Mouse (Mus musculus) CH12F3 (cell line): ENCODE results near the gene Frmpd4.

Experiments used
- in situ Hi-C: fragments of 300-500 bp; cut with MboI; formaldehyde crosslinking; loops from 2 replicates; pipeline ENCODE4 v1.14.3; 2020; ENCODE audit warnings: low sequenced_read_pairs

The Frmpd4 gene

GRCm38 (mm10) chrX:168141051-168141450 lies 436.0 kb downstream of the Frmpd4 start:
- in situ Hi-C loops, result no loop called here

- in situ Hi-C loops, result no loop called here
Measured at GRCm38 (mm10) chrX:168124043-168124442, 453.0 kb downstream of the Frmpd4 start.

GRCm38 (mm10) chrX:168123589-168123965 lies 453.5 kb downstream of the Frmpd4 start:
- in situ Hi-C loops, result no loop called here

- in situ Hi-C loops, result no loop called here
Measured at GRCm38 (mm10) chrX:168122806-168123588, 454.0 kb downstream of the Frmpd4 start.

DNA sequence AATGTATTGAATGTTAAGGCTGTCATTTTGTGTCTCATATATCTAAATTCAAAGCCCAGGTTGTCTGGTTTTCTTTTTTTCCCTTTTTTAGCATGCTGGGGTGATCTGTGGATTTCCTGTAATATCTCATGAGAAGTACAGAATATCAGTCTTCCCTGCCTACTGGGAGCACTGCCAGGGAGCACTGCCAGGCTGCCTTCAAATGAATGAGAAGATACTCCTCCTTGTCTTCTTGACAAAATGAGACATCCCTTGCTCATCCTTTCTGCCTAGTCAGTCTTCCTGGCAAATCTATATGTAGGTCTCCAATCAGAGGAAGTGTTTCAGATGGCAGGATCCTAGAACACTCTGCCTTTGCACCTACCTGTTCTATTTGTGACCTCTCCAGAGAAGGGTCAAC lies 535.4 kb downstream of the Frmpd4 start:
- in situ Hi-C loops, result no loop called here

DNA sequence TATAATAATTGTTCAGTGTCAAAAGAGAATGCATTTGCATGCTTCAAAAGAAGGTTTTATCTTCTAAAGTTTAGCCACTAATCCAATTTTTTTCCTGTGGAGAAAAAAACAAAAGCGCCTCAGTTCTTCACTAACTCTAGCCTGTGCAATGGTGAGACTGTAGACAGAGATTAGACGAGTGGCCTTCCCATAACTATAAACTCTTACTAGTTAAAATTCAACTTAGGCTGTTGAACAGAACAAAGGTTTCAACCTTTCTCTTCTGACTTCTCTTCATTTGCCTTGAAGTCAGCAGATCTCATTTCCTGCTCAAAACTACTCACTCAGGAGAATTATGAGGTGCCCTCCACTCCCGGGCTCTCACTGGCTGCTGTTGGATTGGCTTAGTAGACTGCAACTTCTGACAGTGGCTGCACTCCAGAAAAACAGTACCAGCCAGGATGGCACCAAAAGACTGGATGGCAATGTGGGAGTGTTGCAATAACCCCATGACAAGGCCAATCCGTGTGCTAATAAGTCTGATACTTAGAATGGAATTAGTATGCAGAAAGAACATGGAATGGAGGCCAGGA lies 556.4 kb downstream of the Frmpd4 start:
- in situ Hi-C loops, result no loop called here

DNA sequence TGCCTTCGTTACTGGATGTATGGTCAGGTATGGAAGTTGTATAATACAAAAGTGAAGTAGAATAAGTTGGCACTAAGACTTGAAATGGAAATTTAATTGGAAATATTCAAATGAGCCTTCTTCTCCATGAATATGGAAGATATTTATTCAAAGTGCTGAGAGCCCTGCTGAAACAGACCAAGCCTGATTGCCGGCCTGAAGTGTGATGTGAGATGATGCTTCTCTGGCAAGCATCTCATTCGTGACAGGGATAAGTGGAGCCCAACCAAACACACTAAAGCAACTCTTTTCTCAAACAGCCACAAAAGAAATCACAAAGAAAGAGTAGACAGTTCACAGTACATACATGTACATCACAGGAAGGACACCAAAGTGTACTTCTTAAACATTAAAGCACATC lies 559.2 kb downstream of the Frmpd4 start:
- in situ Hi-C loops, result no loop called here

- in situ Hi-C loops, result no loop called here
Measured at GRCm38 (mm10) chrX:167984835-167985234, 592.2 kb downstream of the Frmpd4 start.

DNA sequence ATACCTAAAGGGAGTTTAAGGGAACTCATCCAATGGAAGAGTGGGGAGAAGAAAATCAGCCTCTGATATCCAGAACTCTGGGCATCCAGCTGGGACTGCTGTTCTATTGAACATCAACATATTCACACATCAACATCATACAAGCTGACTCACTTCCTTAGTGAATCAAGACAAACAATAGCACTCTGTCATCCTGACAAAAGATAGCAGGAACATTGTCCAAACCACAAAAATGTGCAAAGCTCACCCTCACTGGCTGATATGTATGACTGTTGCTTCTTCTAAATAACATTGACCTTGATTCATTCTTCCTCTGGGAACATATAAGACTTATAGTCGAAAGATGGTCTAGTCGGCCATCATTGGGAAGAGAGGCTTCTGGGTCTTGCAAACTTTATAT lies 625.8 kb downstream of the Frmpd4 start:
- in situ Hi-C loops, result no loop called here

GRCm38 (mm10) chrX:167909483-167909882 lies 667.5 kb downstream of the Frmpd4 start:
- in situ Hi-C loops, result no loop called here

DNA sequence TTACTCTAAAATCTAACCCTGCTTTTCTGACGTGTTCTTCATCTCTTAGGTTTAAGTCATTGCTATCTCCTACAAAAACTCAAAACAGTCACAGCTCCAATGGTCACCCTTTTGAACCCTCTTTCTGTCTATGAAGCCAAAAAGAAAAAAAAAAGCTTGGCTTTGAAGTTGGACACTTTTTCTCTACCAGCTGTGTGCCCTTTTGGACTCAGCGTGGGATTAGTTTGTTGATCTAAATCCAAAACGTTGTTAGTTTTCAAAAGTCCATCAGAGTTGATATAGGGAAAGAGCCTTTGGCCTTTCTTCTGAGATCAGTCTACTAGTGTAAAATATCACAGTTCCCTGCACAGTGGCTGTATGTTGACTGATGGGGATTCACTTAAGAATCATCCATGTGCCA lies 676.0 kb downstream of the Frmpd4 start:
- in situ Hi-C loops, result no loop called here

DNA sequence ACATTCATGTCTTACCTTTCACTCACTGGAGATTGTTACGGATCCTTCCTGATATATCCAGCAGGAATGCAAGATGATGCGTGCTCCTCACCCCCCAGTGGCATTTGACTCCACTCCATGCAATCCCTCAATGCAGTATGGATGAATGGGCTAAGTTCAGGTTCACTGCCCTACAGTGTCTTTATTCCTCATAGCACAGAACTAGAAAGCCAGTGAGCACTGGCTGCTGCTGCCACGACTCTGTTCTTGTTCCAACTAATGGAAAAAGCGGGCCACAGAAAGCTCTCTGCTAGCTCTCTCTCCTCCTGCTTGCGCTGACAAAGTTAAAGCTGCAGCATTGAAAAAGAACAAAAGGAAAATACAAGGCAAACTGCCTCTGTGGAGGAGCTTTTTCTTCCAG lies 722.2 kb downstream of the Frmpd4 start:
- in situ Hi-C loops, result no loop called here

GRCm38 (mm10) chrX:167832543-167832942 lies 744.5 kb downstream of the Frmpd4 start:
- in situ Hi-C loops, result no loop called here

DNA sequence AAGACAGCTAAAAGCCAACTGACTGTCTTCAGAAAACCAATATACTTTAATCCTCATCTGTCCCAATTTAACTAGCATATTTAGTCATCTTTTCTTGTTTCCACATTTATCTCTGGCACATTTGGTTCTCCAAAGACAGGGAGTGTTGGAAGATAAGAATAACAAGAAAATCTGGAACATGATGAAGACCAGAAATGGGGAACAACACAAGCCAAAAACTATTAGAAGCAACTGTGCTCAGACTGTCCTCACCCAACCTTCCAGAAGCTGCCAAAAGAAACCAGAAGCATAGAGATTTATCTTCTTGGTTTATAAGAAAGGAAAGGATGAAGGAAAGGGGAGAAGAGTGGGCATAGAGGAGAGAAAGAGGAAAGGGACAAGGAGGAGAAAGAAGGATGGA lies 748.6 kb downstream of the Frmpd4 start:
- in situ Hi-C loops, result no loop called here

DNA sequence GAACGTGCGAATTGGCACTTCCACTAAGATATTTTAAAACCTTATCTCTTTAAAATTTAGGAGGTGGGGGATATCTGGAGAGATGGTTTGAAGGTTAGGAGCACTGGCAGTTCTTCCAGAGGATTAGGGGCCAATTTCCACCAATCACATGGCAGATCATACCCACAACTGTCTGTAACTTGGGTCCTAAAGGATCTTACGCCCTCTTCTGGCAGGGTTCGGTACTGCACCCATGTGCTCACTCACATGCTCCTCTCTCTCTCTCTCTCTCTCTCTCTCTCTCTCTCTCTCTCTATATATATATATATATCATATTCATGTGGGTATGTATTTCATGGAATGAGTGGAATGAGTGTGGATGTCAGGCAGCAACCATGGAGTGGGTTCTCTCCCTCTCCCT lies 759.7 kb downstream of the Frmpd4 start:
- in situ Hi-C loops, result loop anchor here (25.0 kb wide), 1 partner anchor 530 kb away; no protein-coding TSS in a partner anchor

DNA sequence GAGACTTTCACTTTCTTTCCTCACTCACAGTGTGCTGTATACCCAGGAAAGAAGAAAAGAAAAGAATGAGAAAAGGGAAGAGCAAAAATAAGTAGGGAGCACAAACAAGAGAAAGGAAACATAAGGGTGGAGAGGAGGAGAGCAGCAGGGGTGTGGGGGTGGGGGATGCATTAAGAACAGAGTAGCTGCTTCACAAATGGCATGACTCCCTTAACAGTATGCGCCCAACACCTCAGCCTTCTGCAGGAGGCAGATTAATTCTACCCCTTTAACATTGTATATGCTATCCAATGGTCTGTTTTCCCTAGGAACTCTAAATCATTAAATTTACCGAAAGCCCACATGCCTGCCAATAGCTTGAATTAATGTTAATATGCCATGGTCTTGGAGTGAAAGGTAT lies 766.9 kb downstream of the Frmpd4 start:
- in situ Hi-C loops, result loop anchor here (25.0 kb wide), 1 partner anchor 523 kb away; no protein-coding TSS in a partner anchor

GRCm38 (mm10) chrX:167808572-167808971 lies 768.5 kb downstream of the Frmpd4 start:
- in situ Hi-C loops, result loop anchor here (25.0 kb wide), 1 partner anchor 521 kb away; no protein-coding TSS in a partner anchor

- in situ Hi-C loops, result no loop called here
Measured at GRCm38 (mm10) chrX:167788737-167789136, 788.3 kb downstream of the Frmpd4 start.

- in situ Hi-C loops, result no loop called here
Measured at GRCm38 (mm10) chrX:167783526-167783925, 793.5 kb downstream of the Frmpd4 start.

DNA sequence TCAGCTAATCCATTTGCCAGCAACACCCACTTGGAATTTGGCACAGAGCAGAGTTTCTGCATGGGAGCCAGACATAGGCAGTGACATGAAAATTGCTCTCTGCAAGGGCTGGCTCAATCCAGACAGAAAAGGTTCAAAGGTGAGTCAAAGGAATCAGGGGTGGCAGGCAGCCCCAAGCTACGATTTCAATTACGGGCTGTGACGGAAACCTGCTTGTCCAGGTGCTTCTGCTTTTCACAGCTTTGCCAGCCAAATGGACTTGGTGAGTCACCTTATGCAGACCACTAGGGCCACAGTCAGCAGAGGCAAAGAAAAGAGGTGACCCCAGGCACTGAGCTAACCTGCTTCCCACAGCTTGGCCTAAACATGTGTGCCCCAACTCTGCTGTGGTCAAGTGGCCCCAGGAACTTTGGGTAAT lies 857.5 kb downstream of the Frmpd4 start:
- in situ Hi-C loops, result no loop called here

GRCm38 (mm10) chrX:167719092-167719491 lies 857.9 kb downstream of the Frmpd4 start:
- in situ Hi-C loops, result no loop called here

- in situ Hi-C loops, result no loop called here
Measured at GRCm38 (mm10) chrX:167654806-167655495, 922.1 kb downstream of the Frmpd4 start.
